Mouse (Mus musculus) heart, postnatal 0 days (tissue): Measurements from ENCODE around the gene Lin28b.

Source experiments
- CTCF ChIP-seq: IDR thresholded peaks from 2 replicates; pipeline ENCODE4 v1.5.1; 2016; ENCODE audit warnings: antibody characterized with exemption, control low read depth, low read depth
- EP300 ChIP-seq: IDR thresholded peaks from 2 replicates; pipeline ENCODE4 v1.6.1; 2016; ENCODE audit warnings: antibody characterized with exemption, low read depth

DNA sequence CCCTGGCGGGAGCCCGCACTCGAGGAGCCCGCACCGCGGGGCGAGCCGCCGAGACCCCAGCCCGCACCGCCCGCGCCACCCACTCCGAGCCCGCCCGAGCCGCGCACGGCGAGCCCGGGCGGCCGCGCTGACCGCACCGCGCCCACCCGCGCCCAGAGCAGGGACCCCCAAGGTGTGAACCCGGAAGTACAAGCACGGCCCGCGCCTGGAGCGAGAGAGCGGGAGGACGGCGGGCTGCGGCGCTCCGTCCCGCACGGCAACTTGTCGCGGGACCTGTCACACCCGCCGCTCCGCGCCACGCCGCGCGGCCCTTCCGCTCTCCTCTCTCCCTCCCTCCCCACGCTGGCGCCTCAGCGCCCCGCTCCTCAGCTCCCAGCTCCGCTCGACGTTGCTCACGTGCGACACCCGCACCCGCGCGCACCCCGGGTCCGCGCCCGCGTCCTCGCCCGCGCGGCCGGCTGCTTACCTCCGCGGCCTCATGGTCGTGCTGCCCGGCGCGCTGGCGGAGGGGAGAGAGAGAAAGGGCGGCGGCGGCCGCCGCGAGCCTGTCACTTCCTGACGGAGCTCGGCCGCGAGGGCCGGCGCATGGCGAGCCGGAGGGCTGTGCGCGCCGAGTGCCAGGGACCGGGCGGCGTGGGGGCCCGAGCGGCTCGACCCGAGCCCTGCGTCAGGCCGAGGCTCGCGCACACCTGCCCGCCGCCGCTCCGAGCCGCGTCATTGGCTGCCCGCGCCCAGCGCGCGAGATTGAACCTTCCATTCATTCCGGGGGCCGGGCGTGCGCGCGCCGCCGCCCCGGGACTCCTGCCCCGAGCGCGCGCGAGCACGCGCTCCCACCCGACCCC, at the start of gene Lin28b:
- no peak for TF ChIP-seq CTCF
- TF ChIP-seq EP300 = no peak
